21 mouse cellular contexts compared by ENCODE assay signal in genomic region chr3:90064383-90064782, GRCm38 (mm10). TPM values are rescaled to one million over a fixed set of nuclear protein-coding genes. Genes with fewer than 3 reads are reported as not detected.
DNase-seq lines count a peak whose midpoint lies in the region; ATAC-seq and TF ChIP-seq lines count a peak whose summit lies in the region.
"Had no signal": no experiment of that assay in that cellular context is flagged by ENCODE, and none has a peak within 500 bp of the region (broad histone marks: within the 10 kb centered on the region; RNA-seq: fewer than 3 reads in every experiment).

No protein-coding gene starts in this region.

- TF ChIP-seq CTCF in hindbrain, postnatal 0 days (IDR thresholded peaks at IDR 0.05; ENCODE audit: low read depth) = no peak

- no peaks in the 10 kb centered on the region for H3K27me3 ChIP-seq in embryonic facial prominence, embryonic 14.5 days (replicated peaks; ENCODE audit: control insufficient read depth, insufficient read depth, low read length)
- H3K27me3 ChIP-seq in embryonic facial prominence, embryonic 10.5 days (replicated peaks; ENCODE audit: low read depth, poor library complexity, severe bottlenecking) = no peaks in the 10 kb centered on the region
- no peaks in the 10 kb centered on the region for H3K27me3 ChIP-seq in hindbrain, postnatal 0 days (ENCODE audit: insufficient read depth, low read length)
- H3K27me3 ChIP-seq in hindbrain, embryonic 11.5 days (ENCODE audit: control insufficient read depth, insufficient read depth, low read length) = no peaks in the 10 kb centered on the region
- no peaks in the 10 kb centered on the region for H3K27me3 ChIP-seq in neural tube, embryonic 13.5 days
- H3K27me3 ChIP-seq in neural tube, embryonic 15.5 days (replicated peaks) = no peaks in the 10 kb centered on the region
- H3K27me3 ChIP-seq: embryonic facial prominence, embryonic 13.5 days; Patski had no signal

- no peaks in the 10 kb centered on the region for H3K4me1 ChIP-seq in embryonic facial prominence, embryonic 14.5 days (ENCODE audit: control insufficient read depth, insufficient read depth, low read length)
- no peaks in the 10 kb centered on the region for H3K4me1 ChIP-seq in embryonic facial prominence, embryonic 10.5 days
- no peaks in the 10 kb centered on the region for H3K4me1 ChIP-seq in hindbrain, postnatal 0 days (ENCODE audit: insufficient read depth, low read length)
- H3K4me1 ChIP-seq in hindbrain, embryonic 11.5 days (replicated peaks; ENCODE audit: control insufficient read depth, insufficient read depth, low read length) = no peaks in the 10 kb centered on the region
- H3K4me1 ChIP-seq in neural tube, embryonic 13.5 days (replicated peaks) = no peaks in the 10 kb centered on the region
- H3K4me1 ChIP-seq in neural tube, embryonic 15.5 days = no peaks in the 10 kb centered on the region
- H3K4me1 ChIP-seq: embryonic facial prominence, embryonic 13.5 days; heart, embryonic 10.5 days had no signal

- H3K27ac ChIP-seq in embryonic facial prominence, embryonic 14.5 days (replicated peaks; ENCODE audit: low read depth, low read length) = no peak overlapping the region
- H3K27ac ChIP-seq in embryonic facial prominence, embryonic 10.5 days (replicated peaks) = no peak overlapping the region
- H3K27ac ChIP-seq in hindbrain, postnatal 0 days = no peak overlapping the region
- H3K27ac ChIP-seq in hindbrain, embryonic 11.5 days (ENCODE audit: low read depth, low read length) = no peak overlapping the region
- H3K27ac ChIP-seq in neural tube, embryonic 13.5 days (replicated peaks) = no peak overlapping the region
- no peak overlapping the region for H3K27ac ChIP-seq in neural tube, embryonic 15.5 days (replicated peaks)
- H3K27ac ChIP-seq: embryonic facial prominence, embryonic 13.5 days; heart, embryonic 10.5 days; hindbrain, embryonic 14.5 days had no signal

- H3K36me3 ChIP-seq in embryonic facial prominence, embryonic 14.5 days (ENCODE audit: control insufficient read depth, insufficient read depth, low read length) = peaks cover 52% of the 10 kb centered on the region
- peaks cover 78% of the 10 kb centered on the region for H3K36me3 ChIP-seq in embryonic facial prominence, embryonic 10.5 days (replicated peaks)
- H3K36me3 ChIP-seq in hindbrain, postnatal 0 days (ENCODE audit: insufficient read depth, low read length) = peaks cover 21% of the 10 kb centered on the region
- no peaks in the 10 kb centered on the region; the same call in 1 of the 2 replicates for H3K36me3 ChIP-seq in hindbrain, embryonic 11.5 days (ENCODE audit: control insufficient read depth, insufficient read depth, low read length)
- H3K36me3 ChIP-seq in neural tube, embryonic 13.5 days = peaks cover 53% of the 10 kb centered on the region
- peaks cover 38% of the 10 kb centered on the region for H3K36me3 ChIP-seq in neural tube, embryonic 15.5 days

- no peak for DNase-seq in embryonic facial prominence, embryonic 14.5 days (ENCODE audit: low spot score)
- no peak for DNase-seq in embryonic facial prominence, embryonic 10.5 days (ENCODE audit: low spot score)
- DNase-seq in hindbrain, postnatal 0 days (ENCODE audit: low spot score) = no peak
- DNase-seq in hindbrain, embryonic 11.5 days (ENCODE audit: low spot score) = no peak
- DNase-seq in thymus, postnatal 14 days = no peak
- DNase-seq: adrenal gland, adult 2 months; adrenal gland, postnatal 36 days; cerebellum, adult 11-12 months; cerebellum, adult 9-10 months; cerebellum, postnatal 25 days; gastrocnemius, postnatal 25 days; heart, postnatal 10 days had no signal

- H3K9ac ChIP-seq in embryonic facial prominence, embryonic 14.5 days (ENCODE audit: low read depth, low read length) = 0 out of 2 replicates have a peak overlapping the region, but pooled peaks have one; percentile 11
- H3K9ac ChIP-seq in hindbrain, postnatal 0 days (replicated peaks; ENCODE audit: low read length) = no peak overlapping the region
- no peak overlapping the region for H3K9ac ChIP-seq in hindbrain, embryonic 11.5 days (ENCODE audit: low read depth, low read length)
- H3K9ac ChIP-seq in neural tube, embryonic 13.5 days = no peak overlapping the region
- H3K9ac ChIP-seq in neural tube, embryonic 15.5 days (replicated peaks) = no peak overlapping the region
- H3K9ac ChIP-seq: embryonic facial prominence, embryonic 13.5 days; hindbrain, embryonic 14.5 days had no signal

- no peak overlapping the region for H3K4me3 ChIP-seq in embryonic facial prominence, embryonic 14.5 days (ENCODE audit: low read depth, low read length)
- H3K4me3 ChIP-seq in embryonic facial prominence, embryonic 10.5 days = no peak overlapping the region
- H3K4me3 ChIP-seq in hindbrain, postnatal 0 days (ENCODE audit: low read length) = no peak overlapping the region
- H3K4me3 ChIP-seq in hindbrain, embryonic 11.5 days (ENCODE audit: low read depth, low read length) = no peak overlapping the region
- no peak overlapping the region for H3K4me3 ChIP-seq in neural tube, embryonic 13.5 days
- H3K4me3 ChIP-seq in neural tube, embryonic 15.5 days (replicated peaks) = no peak overlapping the region
- H3K4me3 ChIP-seq: embryonic facial prominence, embryonic 13.5 days; heart, embryonic 10.5 days had no signal

- WGBS in embryonic facial prominence, embryonic 14.5 days = 77% methylated on average over 3 of the region's 3 CpGs
- 81% methylated on average over 3 of the region's 3 CpGs for WGBS in embryonic facial prominence, embryonic 10.5 days
- WGBS in hindbrain, postnatal 0 days = 82% methylated on average over 3 of the region's 3 CpGs
- 81% methylated on average over 3 of the region's 3 CpGs for WGBS in hindbrain, embryonic 11.5 days
- 82% methylated on average over 3 of the region's 3 CpGs for WGBS in neural tube, embryonic 13.5 days
- WGBS in neural tube, embryonic 15.5 days = 86% methylated on average over 3 of the region's 3 CpGs

- H3K9me3 ChIP-seq in embryonic facial prominence, embryonic 14.5 days (ENCODE audit: control insufficient read depth, low read length) = no peaks in the 10 kb centered on the region
- H3K9me3 ChIP-seq in embryonic facial prominence, embryonic 10.5 days = no peaks in the 10 kb centered on the region
- no peaks in the 10 kb centered on the region for H3K9me3 ChIP-seq in hindbrain, postnatal 0 days (ENCODE audit: low read length)
- no peaks in the 10 kb centered on the region for H3K9me3 ChIP-seq in hindbrain, embryonic 11.5 days (ENCODE audit: control insufficient read depth, low read length)
- no peaks in the 10 kb centered on the region for H3K9me3 ChIP-seq in neural tube, embryonic 13.5 days
- no peaks in the 10 kb centered on the region for H3K9me3 ChIP-seq in neural tube, embryonic 15.5 days (replicated peaks)
- H3K9me3 ChIP-seq: embryonic facial prominence, embryonic 13.5 days; heart, embryonic 10.5 days had no signal

- no peak for ATAC-seq in embryonic facial prominence, embryonic 14.5 days (ENCODE audit: low read depth)
- ATAC-seq in hindbrain, postnatal 0 days = peak; percentile 35; the same call in 1 of the 2 replicates
- ATAC-seq in hindbrain, embryonic 11.5 days (ENCODE audit: low FRiP score) = no peak
- peak; percentile 32; the same call in 1 of the 2 replicates for ATAC-seq in neural tube, embryonic 13.5 days (ENCODE audit: low read depth)
- no peak for ATAC-seq in neural tube, embryonic 15.5 days (ENCODE audit: low FRiP score)
- ATAC-seq in megakaryocyte-erythroid progenitor cell, adult 5-6 weeks (replicated peaks; ENCODE audit: low FRiP score, low TSS enrichment, poor library complexity, severe bottlenecking) = peak; percentile 55; the same call in 1 of the 2 replicates
- ATAC-seq: forebrain, embryonic 14.5 days; intestine, embryonic 16.5 days; Patski had no signal

- H3K4me2 ChIP-seq in embryonic facial prominence, embryonic 14.5 days (ENCODE audit: low read depth, low read length) = no peak overlapping the region
- H3K4me2 ChIP-seq in hindbrain, postnatal 0 days (ENCODE audit: low read depth, low read length) = no peak overlapping the region
- no peak overlapping the region for H3K4me2 ChIP-seq in hindbrain, embryonic 11.5 days (replicated peaks; ENCODE audit: low read depth, low read length)
- H3K4me2 ChIP-seq in neural tube, embryonic 13.5 days = no peak overlapping the region
- H3K4me2 ChIP-seq in neural tube, embryonic 15.5 days = no peak overlapping the region
- H3K4me2 ChIP-seq: embryonic facial prominence, embryonic 13.5 days; hindbrain, embryonic 14.5 days had no signal

RNA-seq across cellular contexts. Expression of gene Tpm3, which starts 8.1 kb away (rescaled TPM):
- 423 and 451 TPM in 2 replicates for polyA plus RNA-seq in embryonic facial prominence, embryonic 14.5 days (2014; fragmentation: Nextera tagmentation; extraction: Ambion mirVana)
- 597 and 601 TPM in 2 replicates for polyA plus RNA-seq in embryonic facial prominence, embryonic 10.5 days (2016; fragmentation: Nextera tagmentation; extraction: Ambion mirVana)
- total RNA-seq in hindbrain, postnatal 0 days (2014; rRNA removed) = 136 and 142 TPM in 2 replicates
- polyA plus RNA-seq in hindbrain, postnatal 0 days (2015; fragmentation: Nextera tagmentation; extraction: Ambion mirVana) = 300 and 302 TPM in 2 replicates
- 558 and 580 TPM in 2 replicates for polyA plus RNA-seq in hindbrain, embryonic 11.5 days (2014; fragmentation: Nextera tagmentation; extraction: Ambion mirVana)
- 373 and 399 TPM in 2 replicates for polyA plus RNA-seq in neural tube, embryonic 13.5 days (2015; fragmentation: Nextera tagmentation; extraction: Ambion mirVana)
- polyA plus RNA-seq in neural tube, embryonic 15.5 days (2015; fragmentation: Nextera tagmentation; extraction: Ambion mirVana) = 313 and 382 TPM in 2 replicates
- total RNA-seq in megakaryocyte-erythroid progenitor cell, adult 5-6 weeks (2014; fragmentation: Nextera tagmentation) = 192 and 222 TPM in 2 replicates
- 375 and 390 TPM in 2 replicates for total RNA-seq in megakaryocyte-erythroid progenitor cell, adult 5-6 weeks (2017)

RNA-seq across cellular contexts. Expression of gene Ubap2l, which starts 12.0 kb away (rescaled TPM):
- 207 and 211 TPM in 2 replicates for polyA plus RNA-seq in embryonic facial prominence, embryonic 14.5 days (2014; fragmentation: Nextera tagmentation; extraction: Ambion mirVana)
- polyA plus RNA-seq in embryonic facial prominence, embryonic 10.5 days (2016; fragmentation: Nextera tagmentation; extraction: Ambion mirVana) = 240 and 243 TPM in 2 replicates
- 83.1 and 102 TPM in 2 replicates for total RNA-seq in hindbrain, postnatal 0 days (2014; rRNA removed)
- 109 and 113 TPM in 2 replicates for polyA plus RNA-seq in hindbrain, postnatal 0 days (2015; fragmentation: Nextera tagmentation; extraction: Ambion mirVana)
- polyA plus RNA-seq in hindbrain, embryonic 11.5 days (2014; fragmentation: Nextera tagmentation; extraction: Ambion mirVana) = 203 and 230 TPM in 2 replicates
- polyA plus RNA-seq in neural tube, embryonic 13.5 days (2015; fragmentation: Nextera tagmentation; extraction: Ambion mirVana) = 148 and 170 TPM in 2 replicates
- 122 and 129 TPM in 2 replicates for polyA plus RNA-seq in neural tube, embryonic 15.5 days (2015; fragmentation: Nextera tagmentation; extraction: Ambion mirVana)
- 319 and 326 TPM in 2 replicates for total RNA-seq in megakaryocyte-erythroid progenitor cell, adult 5-6 weeks (2014; fragmentation: Nextera tagmentation)
- total RNA-seq in megakaryocyte-erythroid progenitor cell, adult 5-6 weeks (2017) = 151 and 159 TPM in 2 replicates

RNA-seq across cellular contexts. Expression of gene 4933434E20Rik, which starts 12.9 kb away (rescaled TPM):
- 144 TPM in 2 replicates for polyA plus RNA-seq in embryonic facial prominence, embryonic 14.5 days (2014; fragmentation: Nextera tagmentation; extraction: Ambion mirVana)
- polyA plus RNA-seq in embryonic facial prominence, embryonic 10.5 days (2016; fragmentation: Nextera tagmentation; extraction: Ambion mirVana) = 181 and 195 TPM in 2 replicates
- 95.6 and 110 TPM in 2 replicates for total RNA-seq in hindbrain, postnatal 0 days (2014; rRNA removed)
- polyA plus RNA-seq in hindbrain, postnatal 0 days (2015; fragmentation: Nextera tagmentation; extraction: Ambion mirVana) = 228 and 254 TPM in 2 replicates
- 223 and 230 TPM in 2 replicates for polyA plus RNA-seq in hindbrain, embryonic 11.5 days (2014; fragmentation: Nextera tagmentation; extraction: Ambion mirVana)
- 217 and 231 TPM in 2 replicates for polyA plus RNA-seq in neural tube, embryonic 13.5 days (2015; fragmentation: Nextera tagmentation; extraction: Ambion mirVana)
- polyA plus RNA-seq in neural tube, embryonic 15.5 days (2015; fragmentation: Nextera tagmentation; extraction: Ambion mirVana) = 204 and 206 TPM in 2 replicates
- 47.5 and 67.7 TPM in 2 replicates for total RNA-seq in megakaryocyte-erythroid progenitor cell, adult 5-6 weeks (2014; fragmentation: Nextera tagmentation)
- total RNA-seq in megakaryocyte-erythroid progenitor cell, adult 5-6 weeks (2017) = 42.7 and 55.0 TPM in 2 replicates

RNA-seq across cellular contexts. Expression of gene Nup210l, which starts 39.5 kb away (rescaled TPM):
- polyA plus RNA-seq in embryonic facial prominence, embryonic 14.5 days (2014; fragmentation: Nextera tagmentation; extraction: Ambion mirVana) = 0.18 and 0.43 TPM in 2 replicates
- 0.55 and 0.59 TPM in 2 replicates for polyA plus RNA-seq in embryonic facial prominence, embryonic 10.5 days (2016; fragmentation: Nextera tagmentation; extraction: Ambion mirVana)
- 0.52 and 0.65 TPM in 2 replicates for total RNA-seq in hindbrain, postnatal 0 days (2014; rRNA removed)
- polyA plus RNA-seq in hindbrain, postnatal 0 days (2015; fragmentation: Nextera tagmentation; extraction: Ambion mirVana) = 0.11 TPM in 2 replicates
- 0.32 and 0.66 TPM in 2 replicates for polyA plus RNA-seq in hindbrain, embryonic 11.5 days (2014; fragmentation: Nextera tagmentation; extraction: Ambion mirVana)
- 0.28 and 0.29 TPM in 2 replicates for polyA plus RNA-seq in neural tube, embryonic 13.5 days (2015; fragmentation: Nextera tagmentation; extraction: Ambion mirVana)
- polyA plus RNA-seq in neural tube, embryonic 15.5 days (2015; fragmentation: Nextera tagmentation; extraction: Ambion mirVana) = 0.09 and 0.17 TPM in 2 replicates
- total RNA-seq in megakaryocyte-erythroid progenitor cell, adult 5-6 weeks (2014; fragmentation: Nextera tagmentation) = 0.05 TPM in 1 of 2 replicates, not detected in the other
- not detected in 2 replicates for total RNA-seq in megakaryocyte-erythroid progenitor cell, adult 5-6 weeks (2017)

Comparison
In these comparisons a context has a peak if more than half of its experiments do, and no peak if none do; other contexts are left out.
1. ATAC-seq: peak in hindbrain, postnatal 0 days (single experiment), neural tube, embryonic 13.5 days (single experiment) and megakaryocyte-erythroid progenitor cell, adult 5-6 weeks (single experiment); none in embryonic facial prominence, embryonic 14.5 days (single experiment), hindbrain, embryonic 11.5 days (single experiment) and neural tube, embryonic 15.5 days (single experiment).